Mouse (Mus musculus) ES-Bruce4 (cell line): Measurements from ENCODE around the gene Mlh1.

Experiments
- CTCF ChIP-seq: IDR thresholded peaks from one replicate; pipeline ENCODE4 v1.8.1; 2011; ENCODE audit warnings: low read depth, low read length
- EP300 ChIP-seq: IDR thresholded peaks from 2 replicates; pipeline ENCODE4 v1.6.1; 2011; ENCODE audit warnings: low read depth, low read length; ENCODE audit not compliant: insufficient read depth
- POLR2A ChIP-seq: IDR thresholded peaks from one replicate; pipeline ENCODE4 v1.8.1; 2011; ENCODE audit warnings: low read length; ENCODE audit not compliant: insufficient read depth

GRCm38 (mm10) chr9:111311843-111312441 is 40.4 kb upstream of the Mlh1 start:
- no peak for TF ChIP-seq CTCF
- TF ChIP-seq POLR2A, result no peak
- no peak for TF ChIP-seq EP300
